Mouse (Mus musculus) fibroblast of lung, adult 2 months (primary cell): ENCODE data around the gene Rab11fip3.

Source experiments
- DNase-seq: peaks from one replicate; pipeline ENCODE4 v3.0.0-alpha.2; 2011; ENCODE audit warnings: low read depth

Gene Rab11fip3

GRCm38 (mm10) chr17:25955736-25956135 is 113.6 kb downstream of the Rab11fip3 start:
- DNase-seq = no peak

GRCm38 (mm10) chr17:25954671-25955070 is 114.7 kb downstream of the Rab11fip3 start:
- DNase-seq = no peak

GRCm38 (mm10) chr17:25953161-25953560 is 116.2 kb downstream of the Rab11fip3 start:
- no peak for DNase-seq

GRCm38 (mm10) chr17:25951803-25952623 is 117.3 kb downstream of the Rab11fip3 start, which contains the start of gene A930017K11Rik:
Gene A930017K11Rik, minus strand, starts transcription at chr17:25952565.
- no peak for DNase-seq

GRCm38 (mm10) chr17:25951225-25951802 is 118.0 kb downstream of the Rab11fip3 start:
- DNase-seq = no peak

- no peak for DNase-seq
These were observed 118.6 kb downstream of the Rab11fip3 start for GRCm38 (mm10) chr17:25950706-25951105.

GRCm38 (mm10) chr17:25949981-25950380 is 119.4 kb downstream of the Rab11fip3 start:
- DNase-seq = no peak

- DNase-seq = no peak
These were observed 121.3 kb downstream of the Rab11fip3 start for GRCm38 (mm10) chr17:25948051-25948450.

- DNase-seq = no peak
These were observed 121.8 kb downstream of the Rab11fip3 start for GRCm38 (mm10) chr17:25947576-25947975.

- no peak for DNase-seq
These were observed 122.5 kb downstream of the Rab11fip3 start for GRCm38 (mm10) chr17:25946891-25947290.

- no peak for DNase-seq
These were observed 123.0 kb downstream of the Rab11fip3 start for GRCm38 (mm10) chr17:25946349-25946748.

GRCm38 (mm10) chr17:25945517-25946155 is 123.7 kb downstream of the Rab11fip3 start:
- DNase-seq = no peak

GRCm38 (mm10) chr17:25944366-25945163 is 124.8 kb downstream of the Rab11fip3 start, which contains the start of the genes Pigq and Nhlrc4:
Gene Pigq, minus strand, starts transcription at chr17:25944936.
Gene Nhlrc4, minus strand, starts transcription at chr17:25944961.
- no peak for DNase-seq

GRCm38 (mm10) chr17:25943769-25944168 is 125.6 kb downstream of the Rab11fip3 start:
- no peak for DNase-seq

GRCm38 (mm10) chr17:25943221-25943620 is 126.1 kb downstream of the Rab11fip3 start:
- DNase-seq = no peak

GRCm38 (mm10) chr17:25942597-25943151 is 126.7 kb downstream of the Rab11fip3 start:
- no peak for DNase-seq

- no peak for DNase-seq
These were observed 127.7 kb downstream of the Rab11fip3 start for GRCm38 (mm10) chr17:25941511-25942241.
